Mouse (Mus musculus): ENCODE results near the gene Ajap1.

The Ajap1 gene

DNA sequence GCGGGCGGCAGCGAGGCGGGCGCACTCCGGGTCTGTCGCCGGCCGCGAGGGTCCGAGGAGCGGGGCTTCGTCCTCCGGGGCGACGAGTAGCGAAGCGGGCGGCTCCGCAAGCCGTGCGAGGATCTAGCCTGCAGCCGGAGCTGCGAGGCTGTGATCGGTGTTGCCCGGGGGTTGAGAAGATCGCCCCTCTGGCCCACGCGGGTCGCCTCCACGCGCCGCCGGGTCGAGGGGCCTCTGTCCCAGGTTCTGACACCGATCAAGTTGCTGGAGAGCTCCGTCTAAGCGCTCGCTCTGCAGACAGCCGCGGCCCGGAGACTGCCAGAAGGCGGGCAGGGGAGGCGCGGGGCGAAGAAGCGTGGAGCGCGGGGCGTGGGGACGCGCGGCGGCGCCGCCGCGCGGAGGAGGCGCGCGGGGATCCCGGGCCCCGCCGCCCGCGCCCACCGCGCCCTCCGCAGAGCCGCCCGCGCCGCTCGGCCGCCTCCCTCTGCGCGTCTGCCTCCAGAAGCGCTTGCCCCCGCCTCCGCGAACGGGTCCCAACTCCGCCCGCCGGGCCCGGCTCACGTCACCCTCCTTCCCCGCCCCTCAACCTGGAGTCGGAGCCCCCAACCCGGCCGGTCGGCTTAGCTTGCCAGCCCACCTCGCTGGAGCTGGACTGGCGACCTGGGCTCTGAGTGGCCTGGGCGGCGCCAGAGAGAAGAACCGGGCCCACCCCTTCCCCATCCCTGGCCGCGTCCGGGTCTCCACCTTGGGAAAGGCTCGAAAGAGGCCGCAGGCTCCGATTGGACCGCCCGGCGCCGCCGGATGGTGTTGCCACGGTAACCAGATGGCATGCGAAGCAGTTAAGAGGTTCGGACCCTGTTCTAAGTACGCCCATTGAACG lies at the start of gene Ajap1:
Ajap1 (minus strand) TSS at position 353 of the 880 bp plus-strand sequence.
- DNase-seq (ENCODE audit: low spot score), result no peak

DNA sequence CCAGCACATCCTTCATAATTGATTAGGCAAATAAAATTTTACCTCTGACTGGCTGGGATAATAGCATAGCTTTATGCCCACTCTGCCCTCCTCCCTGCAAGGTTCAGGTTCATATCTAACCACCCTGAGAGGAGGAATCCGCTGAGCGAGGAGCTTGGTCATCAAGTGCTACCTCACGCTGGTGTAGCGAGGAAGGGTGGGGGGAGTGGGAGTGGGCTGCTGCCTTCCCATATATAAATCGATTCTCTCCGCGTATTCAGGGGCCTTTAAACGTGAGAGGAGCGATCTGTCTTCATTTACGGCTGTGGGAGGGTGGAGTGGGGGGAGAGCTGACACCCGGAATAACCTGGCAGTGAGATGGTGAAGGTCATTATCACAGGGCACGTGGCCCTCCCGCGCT lies 47.9 kb upstream of the Ajap1 start:
- DNase-seq (ENCODE audit: low spot score), result no peak

GRCm38 (mm10) chr4:153521601-153522000 lies 39.0 kb upstream of the Ajap1 start:
- DNase-seq (ENCODE audit: low spot score), result no peak

DNA sequence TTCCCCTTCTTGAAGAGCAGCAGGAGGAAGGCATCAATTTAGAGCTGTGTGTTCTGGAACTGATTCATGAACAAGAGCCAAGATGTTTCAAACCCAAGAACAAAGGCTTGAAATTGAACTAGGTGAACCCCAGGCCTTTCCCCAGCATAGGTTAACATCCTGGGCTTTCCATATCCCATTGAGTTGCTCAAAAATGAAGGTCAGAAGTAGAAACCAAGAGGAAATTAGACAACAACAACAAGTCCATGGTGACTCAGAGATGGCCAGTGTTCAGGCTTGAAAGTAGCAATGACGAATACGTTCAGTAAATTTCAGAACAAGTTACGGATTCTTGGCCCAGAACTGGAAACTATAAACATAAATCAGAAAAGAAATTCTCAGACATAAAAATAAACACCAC lies 37.3 kb upstream of the Ajap1 start:
- no peak for DNase-seq (ENCODE audit: low spot score)

GRCm38 (mm10) chr4:153519289-153519688 lies 36.7 kb upstream of the Ajap1 start:
- no peak for DNase-seq (ENCODE audit: low spot score)

DNA sequence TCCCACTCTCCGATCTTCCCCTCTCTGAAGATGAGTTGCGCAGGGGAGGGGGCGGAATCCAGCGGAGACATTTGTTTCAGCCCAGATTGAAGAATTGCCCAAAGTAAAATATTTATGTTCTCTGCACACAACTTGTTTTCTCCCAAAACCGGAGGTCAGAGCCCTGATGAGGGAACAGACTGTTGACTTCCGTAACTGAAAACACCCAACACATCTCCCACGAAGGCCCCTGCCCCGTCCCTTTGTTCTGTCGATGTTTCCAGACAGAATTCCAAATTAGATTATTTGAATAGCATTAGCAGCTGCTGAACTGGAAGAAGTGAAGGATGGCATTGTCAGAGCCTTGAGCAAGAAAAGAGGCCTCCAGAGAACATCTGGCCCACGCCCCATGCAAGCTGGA lies 33.2 kb upstream of the Ajap1 start:
- no peak for DNase-seq (ENCODE audit: low spot score)

GRCm38 (mm10) chr4:153514071-153514470 lies 31.5 kb upstream of the Ajap1 start:
- no peak for DNase-seq (ENCODE audit: low spot score)

GRCm38 (mm10) chr4:153511530-153511929 lies 28.9 kb upstream of the Ajap1 start:
- DNase-seq (ENCODE audit: low spot score), result no peak

GRCm38 (mm10) chr4:153501936-153502335 lies 19.3 kb upstream of the Ajap1 start:
- DNase-seq (ENCODE audit: low spot score), result no peak

DNA sequence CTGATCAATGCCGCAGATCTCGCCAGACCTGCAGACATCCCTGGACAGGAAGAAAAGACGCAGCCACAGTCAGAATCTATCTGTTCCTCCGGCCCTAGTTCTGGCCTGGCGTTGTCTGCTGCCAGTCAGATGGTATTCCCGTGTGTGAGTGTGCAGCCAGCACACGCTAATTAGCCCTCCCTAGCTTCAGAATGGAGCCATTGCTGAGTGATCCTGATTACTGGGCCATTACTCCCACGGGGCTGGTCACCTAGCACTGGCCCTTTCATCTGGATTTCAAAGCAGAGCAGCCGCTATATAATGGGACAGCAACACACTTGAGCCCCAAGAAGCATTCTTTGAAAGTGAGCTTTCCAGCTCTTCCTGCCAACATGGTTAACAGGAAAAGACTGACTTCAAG lies 9.8 kb upstream of the Ajap1 start:
- no peak for DNase-seq (ENCODE audit: low spot score)

GRCm38 (mm10) chr4:153489116-153489515 lies 6.5 kb upstream of the Ajap1 start:
- DNase-seq (ENCODE audit: low spot score), result no peak

DNA sequence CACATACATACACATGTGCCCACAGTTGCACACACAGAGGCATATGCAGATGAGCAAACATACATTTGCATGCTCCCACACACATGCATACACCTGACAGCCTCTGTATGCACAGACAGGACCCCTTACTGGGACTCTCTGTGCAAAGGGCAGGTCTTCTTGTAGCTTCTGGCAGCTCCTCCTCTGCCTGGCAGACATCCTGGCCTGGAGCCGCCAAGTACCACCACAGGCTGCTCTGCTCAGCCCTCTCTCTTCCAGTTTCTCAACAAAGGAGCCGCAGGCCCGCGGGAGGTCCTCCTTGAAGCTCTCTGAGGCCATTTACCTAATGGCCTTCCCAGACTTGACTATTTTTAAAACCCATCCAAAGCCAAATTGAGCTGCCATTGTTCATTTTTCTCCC lies 3.3 kb upstream of the Ajap1 start:
- DNase-seq (ENCODE audit: low spot score), result no peak

GRCm38 (mm10) chr4:153484392-153484791 lies 1.8 kb upstream of the Ajap1 start:
- DNase-seq (ENCODE audit: low spot score), result no peak

DNA sequence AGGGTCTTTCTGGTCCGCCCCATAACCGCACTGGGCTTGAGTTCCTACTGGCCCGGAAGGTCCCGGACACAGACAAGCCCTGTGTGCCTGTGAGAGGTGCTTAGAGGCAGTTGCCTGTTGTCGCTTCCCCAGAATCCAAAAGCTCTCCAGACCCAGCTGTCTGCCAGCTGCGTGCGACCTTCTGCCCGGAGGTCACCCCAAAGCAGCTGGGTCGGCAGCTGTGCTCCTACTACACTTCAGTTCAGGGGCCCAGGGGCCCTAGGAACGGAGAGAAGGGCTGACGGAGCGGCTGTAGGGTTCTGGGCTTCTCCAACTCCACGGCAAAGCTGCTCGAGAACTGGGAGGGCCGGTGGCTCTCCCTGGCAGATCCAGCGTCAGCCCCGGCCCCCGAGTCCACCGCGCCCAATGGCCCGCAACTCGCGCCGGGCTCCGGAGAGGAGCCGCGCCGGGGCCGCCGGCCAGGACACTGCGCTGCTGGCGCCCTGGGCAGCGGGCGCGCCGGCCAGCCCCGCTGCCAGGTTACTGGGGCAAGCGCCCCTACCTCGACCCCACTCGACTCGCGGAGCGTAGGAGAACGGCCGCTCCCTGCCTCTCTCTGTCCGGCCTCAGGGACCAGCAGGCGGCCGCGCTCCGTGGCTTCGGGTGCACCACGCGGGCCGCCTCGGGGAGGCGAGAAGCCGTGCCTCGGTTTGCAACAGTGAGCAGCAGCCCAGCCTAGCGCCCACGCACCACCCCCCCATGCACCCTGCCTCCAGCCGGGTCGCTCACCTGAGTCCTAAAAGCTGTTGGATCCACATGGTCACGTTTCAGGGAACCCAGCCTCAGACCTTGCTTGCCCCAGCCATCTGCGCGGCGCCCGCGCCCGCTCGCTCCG lies 1.0 kb downstream of the Ajap1 start:
- DNase-seq (ENCODE audit: low spot score), result no peak

- no peak for DNase-seq (ENCODE audit: low spot score)
Observed at GRCm38 (mm10) chr4:153480551-153481262, 1.9 kb downstream of the Ajap1 start.

GRCm38 (mm10) chr4:153479144-153479543 lies 3.5 kb downstream of the Ajap1 start:
- no peak for DNase-seq (ENCODE audit: low spot score)

GRCm38 (mm10) chr4:153473480-153474252 lies 8.9 kb downstream of the Ajap1 start:
- no peak for DNase-seq (ENCODE audit: low spot score)

GRCm38 (mm10) chr4:153469712-153470111 lies 12.9 kb downstream of the Ajap1 start:
- DNase-seq (ENCODE audit: low spot score), result no peak

- no peak for DNase-seq (ENCODE audit: low spot score)
Observed at GRCm38 (mm10) chr4:153459934-153460333, 22.7 kb downstream of the Ajap1 start.

GRCm38 (mm10) chr4:153459503-153459902 lies 23.1 kb downstream of the Ajap1 start:
- no peak for DNase-seq (ENCODE audit: low spot score)

GRCm38 (mm10) chr4:153458821-153459220 lies 23.8 kb downstream of the Ajap1 start:
- DNase-seq (ENCODE audit: low spot score), result no peak

- DNase-seq (ENCODE audit: low spot score), result no peak
Observed at GRCm38 (mm10) chr4:153453496-153453895, 29.1 kb downstream of the Ajap1 start.

All from ovary, adult 18-20 months (tissue).